Mouse (Mus musculus) cerebellum, adult 11-12 months (tissue): ENCODE measurements around the gene Tmem169.

Experiments used
- DNase-seq: peaks from one replicate; pipeline ENCODE4 v3.0.0; 2022

Tmem169 gene

GRCm38 (mm10) chr1:72334807-72335206 lies 50.6 kb downstream of the Tmem169 start:
- DNase-seq, result no peak

DNA sequence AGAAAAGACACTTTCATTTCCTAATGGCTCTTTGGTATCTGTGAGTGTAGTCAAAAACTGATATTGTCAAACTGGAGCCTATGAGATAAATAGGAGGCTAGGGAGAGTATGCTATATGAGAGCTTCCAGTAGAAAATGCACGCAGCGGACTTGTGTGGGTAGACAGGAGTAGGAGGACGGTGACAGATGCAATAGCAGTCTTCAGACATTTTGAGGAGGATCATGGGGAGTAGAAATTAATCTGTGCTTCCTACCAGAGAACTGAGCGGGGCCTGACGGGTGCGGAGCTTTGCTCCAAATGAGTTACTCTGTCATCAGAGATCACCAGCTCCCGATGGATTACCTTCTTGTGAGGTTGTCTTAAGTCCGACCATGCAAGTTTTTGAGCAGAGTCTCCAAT lies 52.6 kb downstream of the Tmem169 start:
- DNase-seq, result no peak

DNA sequence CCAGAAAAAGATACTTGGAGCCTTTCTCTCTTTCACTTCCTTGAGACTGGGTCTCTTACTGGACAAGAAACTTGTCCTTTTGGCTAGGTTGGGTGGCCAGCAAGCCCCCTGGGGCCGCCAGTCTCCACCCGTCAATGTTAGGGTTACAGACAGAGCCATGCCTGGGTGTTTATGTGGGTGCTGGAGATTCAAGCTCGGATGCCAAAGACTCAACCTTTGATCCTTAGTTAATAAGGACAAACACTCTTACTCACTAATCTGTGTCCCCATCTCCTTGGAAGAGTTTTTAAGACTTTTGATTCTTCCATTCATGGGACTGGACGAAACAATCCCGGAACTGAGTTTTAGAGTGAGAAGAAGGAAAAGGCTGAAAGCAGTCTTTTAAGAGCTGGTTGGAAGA lies 54.2 kb downstream of the Tmem169 start:
- DNase-seq, result no peak

DNA sequence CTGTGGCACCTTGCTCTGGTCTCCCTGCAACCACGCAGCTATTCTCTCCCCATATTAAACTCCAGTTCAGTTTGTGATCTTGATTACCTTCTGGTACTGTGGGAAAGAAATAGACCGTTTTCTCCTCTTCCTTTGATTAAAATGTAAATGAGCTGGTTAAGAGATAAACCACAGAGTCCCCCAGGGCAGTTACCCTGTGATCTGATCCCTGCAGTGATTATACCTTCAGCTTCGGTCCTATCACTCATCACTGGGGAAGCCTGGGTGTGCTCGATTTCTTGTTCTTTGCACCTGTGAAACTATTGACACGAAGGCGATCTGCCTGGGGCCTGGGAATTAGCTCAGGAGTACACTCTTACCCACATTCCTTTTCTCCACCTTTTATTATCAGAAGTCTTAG lies 63.7 kb downstream of the Tmem169 start:
- no peak for DNase-seq
